Mouse (Mus musculus) G1E (cell line): ENCODE measurements around the gene Chaf1a.

ENCODE experiments used
- CTCF ChIP-seq: IDR thresholded peaks from 2 replicates; pipeline ENCODE4 v1.5.1; 2012; ENCODE audit warnings: low read depth, low read length, inconsistent platforms, mixed read lengths
- GATA1 ChIP-seq: IDR thresholded peaks from 2 replicates; pipeline ENCODE4 v1.6.1; 2012; ENCODE audit warnings: borderline replicate concordance, low read length, inconsistent platforms, mixed read lengths
- TAL1 ChIP-seq: conservative IDR thresholded peaks from 2 replicates; pipeline ENCODE4 v1.6.1; 2012; ENCODE audit warnings: low read depth, low read length, inconsistent platforms, mixed read lengths

DNA sequence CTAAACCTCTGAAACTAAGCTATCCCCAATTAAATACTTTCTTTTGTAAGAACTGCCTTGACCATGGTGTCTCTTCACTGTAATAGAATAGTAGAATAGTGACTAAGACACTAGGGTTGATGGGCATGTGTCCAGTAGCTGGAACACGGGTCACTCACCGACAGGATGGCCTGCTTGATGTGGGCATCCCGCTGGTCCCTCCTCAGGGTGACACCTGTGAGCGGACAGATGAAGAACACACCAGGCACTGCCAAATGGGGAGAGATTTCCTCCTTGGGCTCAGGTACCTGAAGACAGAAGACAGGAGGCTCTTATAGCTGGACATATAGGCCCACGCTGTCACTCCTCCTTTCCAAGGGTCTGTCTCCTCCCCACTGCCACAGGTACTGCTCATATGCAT, 32.0 kb downstream of the Chaf1a start:
- TF ChIP-seq CTCF (no peak), TAL1 (no peak), GATA1 (no peak)
